Mouse (Mus musculus): ENCODE measurements around the gene Hrct1. TPM values are rescaled to one million over a fixed set of nuclear protein-coding genes. Genes with fewer than 3 reads are reported as not detected.

Hrct1 gene
- total RNA-seq, 2 experiments from 2014 or later = 0.64 to 0.68 TPM

GRCm38 (mm10) chr4:43763410-43763809 lies 36.4 kb downstream of the Hrct1 start:
- intact Hi-C loops (cut with DNase I) = loop anchor here (2.0 kb wide), 1 partner anchor 97 kb away; no protein-coding TSS in a partner anchor
- DNase-seq (ENCODE audit: low spot score in 2 of 2) = peak; percentile 66 to 78

GRCm38 (mm10) chr4:43768341-43768740 lies 41.4 kb downstream of the Hrct1 start:
- intact Hi-C loops (cut with DNase I) = no loop called here
- DNase-seq (ENCODE audit: low spot score in 2 of 2) = no peak

GRCm38 (mm10) chr4:43769374-43769773 lies 42.4 kb downstream of the Hrct1 start:
- DNase-seq (ENCODE audit: low spot score in 2 of 2) = no peak
- intact Hi-C loops (cut with DNase I) = no loop called here

GRCm38 (mm10) chr4:43770909-43771308 lies 43.9 kb downstream of the Hrct1 start, which contains the start of gene Olfr159:
TSS of gene Olfr159 (minus strand) at chr4:43771009.
- no peak for DNase-seq (ENCODE audit: low spot score in 2 of 2)
- intact Hi-C loops (cut with DNase I) = no loop called here

GRCm38 (mm10) chr4:43771626-43772025 lies 44.6 kb downstream of the Hrct1 start:
- no peak for DNase-seq (ENCODE audit: low spot score in 2 of 2)
- intact Hi-C loops (cut with DNase I) = no loop called here

- intact Hi-C loops (cut with DNase I) = no loop called here
- no peak for DNase-seq (ENCODE audit: low spot score in 2 of 2)
These were observed 45.3 kb downstream of the Hrct1 start for GRCm38 (mm10) chr4:43772304-43772703.

Other genes starting within 250 kb of the Hrct1 start
- gene Sit1, start 243.5 kb upstream of the Hrct1 start, total RNA-seq (2021) = not detected
- 10 to 100 TPM; 23.0 to 29.0 TPM for gene Ccdc107, start 234.3 kb upstream of the Hrct1 start, total RNA-seq (2021)
- gene Arhgef39, start 227.5 kb upstream of the Hrct1 start, total RNA-seq (2021) = 1 to 10 TPM; 1.4 to 2.1 TPM
- under 1 TPM; 0.27 to 0.44 TPM for gene Car9, start 220.2 kb upstream of the Hrct1 start, total RNA-seq (2021)
- gene Tpm2, start 203.4 kb upstream of the Hrct1 start, total RNA-seq (2021) = 1 to 10 TPM; 6.0 to 7.6 TPM
- gene Creb3, start 164.9 kb upstream of the Hrct1 start, total RNA-seq (2021) = 10 to 100 TPM; 68.9 to 69.2 TPM
- gene Tln1, start 164.5 kb upstream of the Hrct1 start, total RNA-seq (2021) = 10 to 100 TPM; 53.6 to 60.4 TPM
- 10 to 100 TPM; 47.7 to 56.3 TPM for gene Rgp1, start 148.5 kb upstream of the Hrct1 start, total RNA-seq (2021)
- 10 to 100 TPM; 67.8 to 71.5 TPM for gene Gba2, start 148.3 kb upstream of the Hrct1 start, total RNA-seq (2021)
- not detected for gene Msmp, start 142.7 kb upstream of the Hrct1 start, total RNA-seq (2021)
- gene Npr2, start 95.3 kb upstream of the Hrct1 start, total RNA-seq (2021) = 10 to 100 TPM; 38.5 to 43.3 TPM
- gene Spag8, start 73.6 kb upstream of the Hrct1 start, total RNA-seq (2021) = under 1 TPM; 0.68 to 0.75 TPM
- 10 to 100 TPM; 32.7 to 36.7 TPM for gene Hint2, start 70.7 kb upstream of the Hrct1 start, total RNA-seq (2021)
- 10 to 100 TPM; 66.6 to 75.5 TPM for gene Tmem8b, start 58.2 kb upstream of the Hrct1 start, total RNA-seq (2021)
- gene Fam221b, start 58.0 kb upstream of the Hrct1 start, total RNA-seq (2021) = 1 to 10 TPM; 1.3 to 1.8 TPM
- not detected for gene Olfr70, start 26.4 kb upstream of the Hrct1 start, total RNA-seq (2021)
- not detected for gene Olfr71, start 16.9 kb upstream of the Hrct1 start, total RNA-seq (2021)
- under 1 TPM; 0.48 to 0.53 TPM for gene Spaar, start 2.8 kb downstream of the Hrct1 start, total RNA-seq (2021)
- not detected for gene Olfr159, start 43.8 kb downstream of the Hrct1 start, total RNA-seq (2021)
- gene Olfr156, start 96.7 kb downstream of the Hrct1 start, total RNA-seq (2021) = not detected
- gene Olfr157, start 113.0 kb downstream of the Hrct1 start, total RNA-seq (2021) = not detected
- gene Olfr155, start 124.4 kb downstream of the Hrct1 start, total RNA-seq (2021) = not detected
- 1 to 10 TPM; 5.6 to 7.3 TPM for gene Reck, start 148.3 kb downstream of the Hrct1 start, total RNA-seq (2021)
- gene Glipr2, start 230.2 kb downstream of the Hrct1 start, total RNA-seq (2021) = 1 to 10 TPM; 1.7 to 2.0 TPM